Mouse (Mus musculus) heart, adult 8-10 months (tissue): ENCODE data around the gene Chrna4. TPM values are rescaled to one million over a fixed set of nuclear protein-coding genes. Genes with fewer than 3 reads are reported as not detected.

Source experiments
- DNase-seq: peaks from one replicate; pipeline ENCODE4 v3.0.0; 2022; ENCODE audit warnings: low spot score
- total RNA-seq, 4 experiments: library from RNA; stranded (reverse); gene quantifications; 2 replicates each; pipeline ENCODE4 v1.2.4; 2022

Chrna4 gene
- total RNA-seq, 4 experiments from 2014 or later: not detected

- no peak for DNase-seq
These were observed 4.5 kb downstream of the Chrna4 start for GRCm38 (mm10) chr2:181038644-181039355.

DNA sequence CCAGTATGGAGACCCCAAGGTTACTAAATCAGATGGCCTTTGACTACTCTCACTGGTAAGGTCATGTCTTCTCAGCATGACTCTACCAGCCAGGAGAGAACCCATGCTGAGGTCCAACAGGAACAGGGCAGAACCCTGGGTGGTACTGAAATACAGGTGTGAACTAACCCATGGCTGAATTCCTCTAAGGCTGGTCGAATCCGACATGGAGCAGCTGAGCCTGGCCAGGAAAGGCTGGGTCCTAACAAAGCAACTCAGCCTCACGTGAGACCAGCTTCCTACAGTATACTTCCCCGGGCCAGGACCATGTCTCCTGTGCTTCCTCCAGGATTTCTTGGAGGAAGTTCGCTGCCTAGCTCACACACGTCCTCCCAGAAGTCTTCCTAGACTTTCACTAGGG is 6.8 kb downstream of the Chrna4 start:
- DNase-seq: no peak

GRCm38 (mm10) chr2:181035186-181035585 is 8.2 kb downstream of the Chrna4 start:
- DNase-seq: no peak

DNA sequence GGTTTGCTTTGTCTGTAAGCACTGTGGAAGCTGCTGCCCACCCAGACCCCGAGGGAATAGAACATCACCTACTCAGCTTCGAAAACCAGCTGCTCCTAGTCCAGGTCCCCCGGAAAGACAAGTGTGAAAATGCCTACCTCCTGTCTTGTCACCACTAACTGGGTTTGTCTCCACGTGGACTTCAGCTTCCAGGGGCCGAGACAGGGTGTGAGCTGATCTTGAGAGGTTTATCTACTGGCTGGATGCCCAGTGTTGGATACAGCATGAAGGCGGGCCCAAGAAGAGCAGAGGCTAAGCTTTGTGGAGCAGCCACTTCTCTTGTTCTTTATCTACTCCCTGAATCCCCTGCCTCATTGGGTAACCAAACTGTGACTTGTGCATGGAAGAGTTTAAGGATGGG is 10.0 kb downstream of the Chrna4 start:
- DNase-seq: no peak

DNA sequence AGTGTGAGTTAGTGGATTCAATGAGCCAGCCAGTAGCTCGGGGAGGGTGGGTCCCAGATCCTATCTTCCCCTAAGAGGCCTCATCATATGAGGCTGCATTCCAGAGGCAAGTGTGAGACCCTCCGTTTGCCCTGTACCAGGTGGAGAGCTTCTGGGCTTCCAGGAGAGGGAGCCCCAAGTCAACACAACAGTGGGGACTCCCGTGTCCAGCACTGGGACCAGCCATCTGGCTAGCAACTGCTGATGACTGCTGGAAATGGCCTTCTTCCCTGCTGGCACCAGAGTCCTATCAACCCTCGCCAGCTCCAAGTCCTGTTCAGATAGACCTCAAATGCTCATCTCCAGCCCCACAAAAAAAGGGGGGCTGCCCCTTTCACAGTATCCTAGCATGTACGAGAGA is 10.9 kb downstream of the Chrna4 start:
- no peak for DNase-seq

GRCm38 (mm10) chr2:181031406-181031934 is 11.9 kb downstream of the Chrna4 start:
- no peak for DNase-seq

DNA sequence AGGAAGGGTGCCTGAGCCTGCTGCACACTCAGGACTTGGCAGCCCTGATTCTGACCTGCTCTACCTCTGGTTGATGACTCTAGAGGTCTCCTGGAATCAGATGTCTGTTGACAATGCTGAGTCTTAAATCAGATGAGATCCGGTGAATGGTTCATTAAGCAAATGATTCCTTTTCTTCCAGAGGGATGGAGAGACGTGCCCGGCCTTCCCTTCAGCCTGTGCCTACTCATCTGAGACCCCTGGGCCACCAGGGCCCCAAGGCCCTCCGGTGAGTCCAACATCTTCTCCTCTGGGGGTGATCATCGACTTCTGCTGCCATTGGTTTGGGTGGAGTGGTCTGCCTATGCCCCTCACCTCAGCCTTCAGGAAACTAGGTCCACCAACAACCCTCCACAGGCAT is 35.0 kb downstream of the Chrna4 start:
- no peak for DNase-seq

DNA sequence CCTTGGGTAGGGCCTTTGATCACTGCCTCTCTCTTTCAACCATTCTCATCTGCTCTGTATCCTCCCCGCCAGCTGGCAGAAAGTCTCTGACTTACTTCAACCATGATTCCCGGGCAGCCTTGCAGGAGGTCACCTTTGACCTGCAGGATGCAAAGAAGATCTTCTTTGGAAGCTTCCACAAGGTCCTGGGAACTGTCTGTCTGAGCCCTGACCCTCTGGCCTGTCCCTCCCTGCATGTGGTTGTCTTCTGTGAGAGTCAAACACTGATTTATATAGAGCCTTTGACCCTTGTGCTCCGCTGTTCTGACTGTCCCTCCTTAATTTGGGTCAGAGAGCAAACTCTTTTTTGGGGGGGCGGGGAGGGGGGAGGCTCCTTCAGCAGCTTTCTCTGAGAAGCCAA is 36.3 kb downstream of the Chrna4 start:
- no peak for DNase-seq

GRCm38 (mm10) chr2:180996905-180997304 is 46.4 kb downstream of the Chrna4 start:
- no peak for DNase-seq

- peak; percentile 12 for DNase-seq
These were observed 46.9 kb downstream of the Chrna4 start for GRCm38 (mm10) chr2:180996436-180996835.

GRCm38 (mm10) chr2:180995457-180995856 is 47.9 kb downstream of the Chrna4 start:
- no peak for DNase-seq

DNA sequence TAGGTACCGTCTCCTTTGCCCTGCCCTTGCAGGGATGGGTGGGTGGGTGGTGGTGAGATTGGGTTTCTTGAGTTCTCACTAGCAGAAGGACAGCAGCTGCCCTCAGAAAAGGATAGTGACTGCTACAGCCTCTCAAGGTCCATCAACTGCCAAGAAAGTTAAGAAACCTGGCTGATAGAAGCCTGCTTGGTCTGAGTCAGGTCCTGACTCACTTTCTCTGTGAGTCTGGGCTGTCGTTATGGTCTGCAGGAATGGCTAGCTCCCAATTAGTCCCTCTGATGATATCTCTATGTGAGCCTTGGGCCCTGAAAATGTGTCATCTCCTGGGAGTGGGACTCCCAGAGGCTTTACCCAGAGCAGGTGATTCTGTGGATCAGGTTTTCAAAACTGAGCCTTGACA is 49.0 kb downstream of the Chrna4 start:
- no peak for DNase-seq

DNA sequence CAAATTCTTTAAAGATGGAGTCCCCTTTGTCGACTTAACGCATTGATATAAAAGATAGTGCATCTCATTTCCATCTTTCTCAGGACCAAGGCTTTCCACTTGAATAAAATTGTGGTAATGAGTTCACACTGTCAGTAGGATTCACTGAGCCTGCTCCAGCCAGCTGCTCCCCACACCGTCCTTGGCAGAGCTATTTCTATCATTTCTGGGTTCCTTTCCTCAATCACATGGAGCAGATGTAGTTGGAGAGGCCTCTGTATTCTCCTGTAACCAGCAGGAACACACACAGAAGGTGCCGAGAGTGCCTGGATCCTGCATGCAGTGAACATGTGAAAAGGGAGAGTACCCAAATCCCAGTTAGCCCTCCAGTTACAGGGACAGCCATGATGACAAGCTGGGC is 53.0 kb downstream of the Chrna4 start:
- DNase-seq: no peak

- no peak for DNase-seq
These were observed 54.4 kb downstream of the Chrna4 start for GRCm38 (mm10) chr2:180988948-180989347.

DNA sequence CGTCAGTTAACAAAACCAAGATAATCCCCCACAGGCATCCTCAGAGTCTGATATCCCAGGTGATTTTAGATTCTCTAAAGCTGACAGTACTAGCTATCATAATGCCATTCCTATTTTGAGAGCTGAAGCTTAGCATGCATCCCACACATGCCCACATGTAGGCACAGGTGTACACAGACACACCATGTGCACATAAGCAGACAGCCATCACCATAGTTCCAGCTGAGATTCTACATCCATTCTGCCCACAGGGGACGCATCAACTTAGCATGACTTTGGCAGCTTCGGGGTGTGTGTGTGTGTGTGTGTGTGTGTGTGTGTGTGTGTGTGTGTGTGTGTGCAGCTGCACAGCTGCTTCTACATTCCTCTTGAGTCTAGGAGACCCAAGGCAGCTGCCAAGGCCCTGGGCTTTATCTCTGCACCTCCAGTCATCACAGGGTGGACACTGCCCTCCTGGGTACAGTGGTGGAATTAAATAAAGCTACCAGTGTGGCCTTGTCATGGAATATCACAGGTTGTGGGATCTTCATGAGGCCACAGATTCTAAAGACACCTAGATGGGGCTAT is 54.9 kb downstream of the Chrna4 start:
- DNase-seq: no peak

DNA sequence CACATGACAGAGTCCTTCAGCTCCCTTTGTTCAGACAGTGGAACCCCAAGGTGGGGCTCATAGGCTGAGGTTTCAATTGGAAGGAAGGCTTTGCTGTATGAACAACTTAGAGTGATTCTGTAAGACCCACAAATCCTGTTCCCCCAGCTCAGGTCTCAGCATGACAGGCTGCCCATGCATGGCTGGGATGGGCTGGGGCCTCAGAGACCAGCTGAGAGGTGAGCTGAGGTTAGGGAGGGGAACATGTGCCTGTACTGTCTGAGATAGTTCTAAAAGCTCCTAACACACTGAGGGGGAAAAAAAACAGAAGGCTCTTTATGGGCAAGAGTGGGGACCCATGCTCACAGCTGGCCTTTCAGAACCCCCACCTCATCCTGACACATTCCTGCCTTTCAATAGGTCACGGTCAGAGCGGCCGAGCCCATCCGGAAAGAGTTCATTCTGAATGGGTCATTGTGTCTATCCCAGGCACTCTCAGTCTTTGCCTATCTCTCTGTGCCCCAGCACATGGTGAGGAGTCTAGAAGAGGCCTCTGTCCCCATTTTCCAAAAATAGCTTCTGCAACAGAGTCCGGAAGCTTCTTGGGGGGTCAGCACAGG is 55.8 kb downstream of the Chrna4 start:
- no peak for DNase-seq

- no peak for DNase-seq
These were observed 56.3 kb downstream of the Chrna4 start for GRCm38 (mm10) chr2:180987001-180987400.

DNA sequence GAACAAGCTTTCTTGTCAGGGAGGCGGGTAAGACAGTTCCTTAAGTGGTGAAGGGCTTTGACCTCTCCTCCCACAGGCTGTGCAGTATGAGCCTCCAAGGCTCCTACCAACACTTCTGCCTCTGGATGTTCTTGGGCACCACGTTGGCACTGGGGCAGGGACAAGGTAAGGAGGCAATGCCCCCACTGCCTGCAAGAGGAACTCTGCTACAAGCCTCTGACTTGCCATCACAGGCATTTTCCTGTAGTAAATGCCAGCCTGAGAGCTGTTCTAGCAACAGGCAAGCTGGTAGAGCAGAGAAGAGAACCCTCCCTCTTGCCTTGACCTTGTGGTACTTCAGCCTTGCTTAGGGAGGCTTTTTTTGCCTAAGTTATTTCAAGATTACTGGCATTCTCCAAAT is 56.9 kb downstream of the Chrna4 start, which contains the start of gene Col20a1:
Gene Col20a1 (plus strand): TSS at position 87 of the 400 bp plus-strand sequence.
- DNase-seq: no peak

DNA sequence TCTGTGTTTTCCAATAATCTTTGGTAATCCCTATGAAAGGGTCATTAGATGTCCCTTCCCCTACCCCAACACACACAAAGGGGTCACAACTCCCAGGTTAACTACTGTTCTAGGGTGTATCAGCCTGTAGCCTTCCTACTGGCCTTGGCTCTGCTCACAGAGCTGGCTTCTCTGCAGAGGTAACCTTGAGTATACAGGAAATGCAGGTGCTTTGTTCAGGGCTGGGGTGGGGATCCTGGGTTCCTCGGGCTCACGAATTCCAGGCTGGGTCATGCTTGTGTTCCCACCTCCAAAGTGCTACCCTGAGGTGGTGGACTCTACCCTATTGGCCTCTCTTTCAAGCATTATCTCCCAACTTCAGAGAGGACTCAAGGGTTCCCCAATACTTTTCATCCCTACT is 57.7 kb downstream of the Chrna4 start:
- no peak for DNase-seq

DNA sequence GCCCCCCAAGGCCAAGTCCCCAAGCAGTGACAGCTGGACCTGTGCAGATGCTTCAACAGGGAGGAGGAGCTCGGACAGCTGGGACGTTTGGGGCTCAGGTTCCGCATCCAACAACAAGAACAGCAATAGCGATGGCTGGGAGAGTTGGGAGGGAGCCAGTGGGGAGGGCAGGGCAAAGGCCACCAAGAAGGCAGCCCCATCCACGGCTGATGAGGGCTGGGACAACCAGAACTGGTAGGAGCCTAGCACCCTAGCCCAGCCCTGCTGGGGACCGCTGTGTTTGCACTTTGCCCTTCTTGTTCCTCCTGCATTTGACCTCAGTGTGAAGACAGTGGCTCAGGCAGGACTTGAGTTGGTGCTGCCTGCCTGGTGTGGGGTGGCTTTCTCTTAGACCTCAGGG is 62.2 kb downstream of the Chrna4 start:
- DNase-seq: no peak
